ENCODE assay signal across 9 mouse cellular contexts in genomic region chr11:5892151-5892591, GRCm38 (mm10). TPM values are rescaled to one million over a fixed set of nuclear protein-coding genes. Genes with fewer than 3 reads are reported as not detected.
DNase-seq lines count a peak whose midpoint lies in the region; ATAC-seq and TF ChIP-seq lines count a peak whose summit lies in the region.
"Had no signal": no experiment of that assay in that cellular context is flagged by ENCODE, and none has a peak within 500 bp of the region (broad histone marks: within the 10 kb centered on the region; RNA-seq: fewer than 3 reads in every experiment).

No protein-coding gene starts in this region.

- H3K9ac ChIP-seq in CH12.LX (ENCODE audit: insufficient read depth, low read depth): no peak overlapping the region
- peak overlapping the region; percentile 3; the same call in 1 of the 2 replicates for H3K9ac ChIP-seq in heart, embryonic 14.5 days (ENCODE audit: low read length)
- no peak overlapping the region for H3K9ac ChIP-seq in neural tube, embryonic 14.5 days (replicated peaks; ENCODE audit: low read depth, low read length)

- H3K4me2 ChIP-seq in CH12.LX (ENCODE audit: insufficient read depth, low read depth, poor library complexity, severe bottlenecking): 0 out of 2 replicates have a peak overlapping the region, but pooled peaks have one; percentile 14
- H3K4me2 ChIP-seq in heart, embryonic 14.5 days (ENCODE audit: low read length): 0 out of 2 replicates have a peak overlapping the region, but pooled peaks have one; percentile 4
- H3K4me2 ChIP-seq in neural tube, embryonic 14.5 days (ENCODE audit: low read depth, low read length): no peak overlapping the region

- ATAC-seq in heart, embryonic 14.5 days (ENCODE audit: insufficient number of reproducible peaks, insufficient read depth, low FRiP score, low read depth): 0 out of 2 replicates have a peak, but pooled peaks have one; percentile 27
- 0 out of 2 replicates have a peak, but pooled peaks have one; percentile 26 for ATAC-seq in neural tube, embryonic 14.5 days (ENCODE audit: low read depth)
- no peak for ATAC-seq in erythroid progenitor cell, adult 5-6 weeks (replicated peaks; ENCODE audit: low FRiP score, poor library complexity, severe bottlenecking)

- peaks cover 20 to 49% of the 10 kb centered on the region in 2 experiments for H3K4me1 ChIP-seq in CH12.LX (ENCODE audit: control insufficient read depth in 1 of 2, insufficient read depth in 2 of 2)
- H3K4me1 ChIP-seq in heart, embryonic 14.5 days (ENCODE audit: control insufficient read depth in 2 of 2, insufficient read depth in 2 of 2, low read length in 2 of 2): peaks cover 60 to 75% of the 10 kb centered on the region in 2 experiments
- 0 out of 2 replicates have a peak, but pooled peaks cover 3% of the 10 kb centered on the region for H3K4me1 ChIP-seq in neural tube, embryonic 14.5 days (ENCODE audit: control insufficient read depth, insufficient read depth, low read length)

- dilution Hi-C loops in CH12.LX (cut with MboI; ENCODE audit: extremely low pct_ligation_motif_present, extremely low pct_unique_long_range_greater_than_20kb, low sequenced_read_pairs): no loop called here

- no peak for DNase-seq in CH12.LX (ENCODE audit: extremely low read depth)
- DNase-seq in cerebellum, adult 11 months: peak; percentile 63
- DNase-seq in kidney, postnatal 4 days: peak; percentile 70 to 80
- no peak for DNase-seq in urinary bladder, postnatal 36 days (ENCODE audit: low spot score in 2 of 2)
- DNase-seq in retina, embryonic 14.5 days (ENCODE audit: low spot score): no peak

- H3K27ac ChIP-seq in CH12.LX (ENCODE audit: insufficient read depth, low read depth): no peak overlapping the region
- peak overlapping the region; percentile 77 to 86 for H3K27ac ChIP-seq in heart, embryonic 14.5 days (replicated peaks in 1 of 2; ENCODE audit: control insufficient read depth in 1 of 2, insufficient read depth in 1 of 2, low read depth in 2 of 2, low read length in 2 of 2)
- H3K27ac ChIP-seq in neural tube, embryonic 14.5 days (ENCODE audit: low read depth, low read length): no peak overlapping the region

- 14% methylated on average over 8 of the region's 8 CpGs for WGBS in heart, embryonic 14.5 days
- 59% methylated on average over 8 of the region's 8 CpGs for WGBS in neural tube, embryonic 14.5 days

- H3K4me3 ChIP-seq in CH12.LX (replicated peaks in 1 of 3; ENCODE audit: low read depth in 2 of 3, low read length in 2 of 3, poor library complexity in 1 of 3): no peak overlapping the region
- H3K4me3 ChIP-seq in heart, embryonic 14.5 days (ENCODE audit: control insufficient read depth in 1 of 2, insufficient read depth in 1 of 2, low read depth in 1 of 2, low read length in 2 of 2): no peak overlapping the region
- no peak overlapping the region for H3K4me3 ChIP-seq in neural tube, embryonic 14.5 days (ENCODE audit: low read depth, low read length)

- no peaks in the 10 kb centered on the region for H3K79me2 ChIP-seq in CH12.LX (replicated peaks; ENCODE audit: control insufficient read depth, extremely low read depth, insufficient read depth, poor library complexity, severe bottlenecking)

- TF ChIP-seq RAD21 in CH12.LX (IDR thresholded peaks at IDR 0.05; ENCODE audit: low read depth, low read length): no peak

- H3K27me3 ChIP-seq in CH12.LX (replicated peaks): no peaks in the 10 kb centered on the region
- H3K27me3 ChIP-seq in heart, embryonic 14.5 days (ENCODE audit: control insufficient read depth, insufficient read depth, low read length): no peaks in the 10 kb centered on the region
- H3K27me3 ChIP-seq in neural tube, embryonic 14.5 days (ENCODE audit: control insufficient read depth, insufficient read depth, low read length): no peaks in the 10 kb centered on the region

- no peaks in the 10 kb centered on the region for H3K36me3 ChIP-seq in CH12.LX (replicated peaks in 1 of 2; ENCODE audit: control insufficient read depth in 1 of 2, insufficient read depth in 1 of 2, low read length in 1 of 2)
- 0 out of 2 replicates have a peak, but pooled peaks cover 4% of the 10 kb centered on the region for H3K36me3 ChIP-seq in heart, embryonic 14.5 days (ENCODE audit: control insufficient read depth, insufficient read depth, low read length)
- no peaks in the 10 kb centered on the region for H3K36me3 ChIP-seq in neural tube, embryonic 14.5 days (ENCODE audit: control insufficient read depth, insufficient read depth, low read length)

- no peak for TF ChIP-seq CTCF in CH12.LX (conservative IDR thresholded peaks at IDR 0.05 in 1 of 2, IDR thresholded peaks at IDR 0.05 in 1 of 2; ENCODE audit: low read depth in 2 of 2, low read length in 2 of 2)

- no peaks in the 10 kb centered on the region for H3K9me3 ChIP-seq in CH12.LX (replicated peaks; ENCODE audit: low read length)
- no peaks in the 10 kb centered on the region for H3K9me3 ChIP-seq in heart, embryonic 14.5 days (ENCODE audit: control insufficient read depth, low read length)
- H3K9me3 ChIP-seq in neural tube, embryonic 14.5 days (ENCODE audit: control insufficient read depth, low read length): no peaks in the 10 kb centered on the region

- no peak for TF ChIP-seq POLR2A in CH12.LX (IDR thresholded peaks at IDR 0.05; ENCODE audit: low read depth, low read length)

- TF ChIP-seq EP300 in CH12.LX (IDR thresholded peaks at IDR 0.05; ENCODE audit: low read length): peak; percentile 84

- in situ Hi-C loops in CH12.LX (cut with MboI; ENCODE audit: low pct_ligation_motif_present, low pct_unique_long_range_greater_than_20kb, low sequenced_read_pairs): no loop called here

TF ChIP-seq in CH12.LX, 34 proteins besides CTCF, POLR2A, EP300 and RAD21 (continues in another document):
- TF ChIP-seq JUN (IDR thresholded peaks at IDR 0.05; ENCODE audit: insufficient read depth, low read depth, low read length) (peak; percentile 91), JUND (conservative IDR thresholded peaks at IDR 0.05; ENCODE audit: low read depth, low read length) (peak; percentile 43; the same call in 1 of the 2 replicates), POLR2AphosphoS2 (IDR thresholded peaks at IDR 0.05; ENCODE audit: low read depth, low read length) (no peak), UBTF (IDR thresholded peaks at IDR 0.05; ENCODE audit: low read depth, low read length) (no peak), ZKSCAN1 (IDR thresholded peaks at IDR 0.05; ENCODE audit: borderline replicate concordance, low read depth, low read length) (no peak), TBP (conservative IDR thresholded peaks at IDR 0.05; ENCODE audit: low read depth, low read length) (no peak), MEF2A (IDR thresholded peaks at IDR 0.05; ENCODE audit: borderline replicate concordance, low read depth, low read length) (no peak), NRF1 (IDR thresholded peaks at IDR 0.05; ENCODE audit: low read depth, low read length) (no peak), SIN3A (IDR thresholded peaks at IDR 0.05; ENCODE audit: low read length) (no peak), BHLHE40 (IDR thresholded peaks at IDR 0.05; ENCODE audit: low read depth, low read length) (peak; percentile 69), TCF12 (IDR thresholded peaks at IDR 0.05; ENCODE audit: low read depth, low read length) (0 out of 2 replicates have a peak, but pooled peaks have one; percentile 17), PAX5 (IDR thresholded peaks at IDR 0.05; ENCODE audit: low read length) (no peak)

RNA-seq across cellular contexts. Expression of gene Myl7, which starts 6.4 kb away (rescaled TPM):
- total RNA-seq in CH12.LX (2012; rRNA removed) (0.42 TPM in 1 of 2 replicates, not detected in the other), CH12.LX (2014; rRNA removed) (not detected in 2 replicates)
- 0.44 TPM in 1 of 2 replicates, not detected in the other for polyA plus RNA-seq in CH12.LX (2012; ENCODE audit: insufficient read length, low read depth)
- polyA plus RNA-seq in heart, embryonic 14.5 days (2014; fragmentation: Nextera tagmentation; extraction: Ambion mirVana): 5,314 and 7,420 TPM in 2 replicates
- polyA plus RNA-seq in neural tube, embryonic 14.5 days (2014; fragmentation: Nextera tagmentation; extraction: Ambion mirVana): not detected in 2 replicates
- not detected in 2 replicates for total RNA-seq in erythroid progenitor cell, adult 5-6 weeks (2015; ENCODE audit: low replicate concordance)
- total RNA-seq in erythroid progenitor cell, adult 5-6 weeks (2017; ENCODE audit: low replicate concordance): not detected in 2 replicates
- total RNA-seq: adrenal gland, adult 18-20 months had no signal

RNA-seq across cellular contexts. Expression of gene Pold2, which starts 14.1 kb away (rescaled TPM):
- total RNA-seq in CH12.LX (2012; rRNA removed): 285 and 330 TPM in 2 replicates
- total RNA-seq in CH12.LX (2014; rRNA removed): 120 and 136 TPM in 2 replicates
- 205 and 218 TPM in 2 replicates for polyA plus RNA-seq in CH12.LX (2012; ENCODE audit: insufficient read length, low read depth)
- polyA plus RNA-seq in heart, embryonic 14.5 days (2014; fragmentation: Nextera tagmentation; extraction: Ambion mirVana): 77.0 and 86.2 TPM in 2 replicates
- 48.2 and 48.6 TPM in 2 replicates for polyA plus RNA-seq in neural tube, embryonic 14.5 days (2014; fragmentation: Nextera tagmentation; extraction: Ambion mirVana)
- total RNA-seq in erythroid progenitor cell, adult 5-6 weeks (2015; ENCODE audit: low replicate concordance): 23.1 and 38.2 TPM in 2 replicates
- total RNA-seq in erythroid progenitor cell, adult 5-6 weeks (2017; ENCODE audit: low replicate concordance): 14.4 and 14.9 TPM in 2 replicates

RNA-seq across cellular contexts. Expression of gene Aebp1, which starts 30.4 kb away (rescaled TPM):
- total RNA-seq in CH12.LX (2012; rRNA removed) (0.17 and 0.34 TPM in 2 replicates), CH12.LX (2014; rRNA removed) (not detected in 2 replicates)
- 0.87 and 1.4 TPM in 2 replicates for polyA plus RNA-seq in CH12.LX (2012; ENCODE audit: insufficient read length, low read depth)
- polyA plus RNA-seq in heart, embryonic 14.5 days (2014; fragmentation: Nextera tagmentation; extraction: Ambion mirVana): 25.0 and 32.8 TPM in 2 replicates
- polyA plus RNA-seq in neural tube, embryonic 14.5 days (2014; fragmentation: Nextera tagmentation; extraction: Ambion mirVana): 1.7 and 27.4 TPM in 2 replicates
- total RNA-seq in erythroid progenitor cell, adult 5-6 weeks (2015; ENCODE audit: low replicate concordance): 1.3 TPM in 1 of 2 replicates, not detected in the other
- not detected in 2 replicates for total RNA-seq in erythroid progenitor cell, adult 5-6 weeks (2017; ENCODE audit: low replicate concordance)

RNA-seq across cellular contexts. Expression of gene Polm, which starts 54.4 kb away (rescaled TPM):
- total RNA-seq in CH12.LX (2012; rRNA removed) (7.7 and 9.7 TPM in 2 replicates), CH12.LX (2014; rRNA removed) (1.00 and 1.9 TPM in 2 replicates)
- polyA plus RNA-seq in CH12.LX (2012; ENCODE audit: insufficient read length, low read depth): 4.1 TPM in 2 replicates
- polyA plus RNA-seq in heart, embryonic 14.5 days (2014; fragmentation: Nextera tagmentation; extraction: Ambion mirVana): 5.6 and 7.0 TPM in 2 replicates
- 5.1 and 5.2 TPM in 2 replicates for polyA plus RNA-seq in neural tube, embryonic 14.5 days (2014; fragmentation: Nextera tagmentation; extraction: Ambion mirVana)
- 2.5 and 11.2 TPM in 2 replicates for total RNA-seq in erythroid progenitor cell, adult 5-6 weeks (2015; ENCODE audit: low replicate concordance)
- 1.3 and 10.4 TPM in 2 replicates for total RNA-seq in erythroid progenitor cell, adult 5-6 weeks (2017; ENCODE audit: low replicate concordance)

RNA-seq across cellular contexts. Expression of gene Gck, which starts 57.7 kb away (rescaled TPM):
- total RNA-seq in CH12.LX (2012; rRNA removed): 0.63 and 0.68 TPM in 2 replicates
- total RNA-seq in CH12.LX (2014; rRNA removed): 1.0 and 1.2 TPM in 2 replicates
- 1.4 and 2.3 TPM in 2 replicates for polyA plus RNA-seq in CH12.LX (2012; ENCODE audit: insufficient read length, low read depth)
- polyA plus RNA-seq in heart, embryonic 14.5 days (2014; fragmentation: Nextera tagmentation; extraction: Ambion mirVana): 0.39 and 0.65 TPM in 2 replicates
- 1.7 and 3.5 TPM in 2 replicates for polyA plus RNA-seq in neural tube, embryonic 14.5 days (2014; fragmentation: Nextera tagmentation; extraction: Ambion mirVana)
- not detected in 2 replicates for total RNA-seq in erythroid progenitor cell, adult 5-6 weeks (2015; ENCODE audit: low replicate concordance)
- total RNA-seq in erythroid progenitor cell, adult 5-6 weeks (2017; ENCODE audit: low replicate concordance): not detected in 2 replicates

Comparison
In these comparisons a context has a peak if more than half of its experiments do, and no peak if none do; other contexts are left out.
1. DNase-seq: peak in cerebellum, adult 11 months (single experiment) and kidney, postnatal 4 days (2 of 2); none in CH12.LX (single experiment), urinary bladder, postnatal 36 days (0 of 2) and retina, embryonic 14.5 days (single experiment).
2. H3K27ac ChIP-seq: peak in heart, embryonic 14.5 days (2 of 2); none in CH12.LX (single experiment) and neural tube, embryonic 14.5 days (single experiment).
3. RNA of gene Myl7, which starts 6.4 kb away (polyA plus RNA-seq): 5,314 to 7,420 TPM in heart, embryonic 14.5 days; 0.44 TPM in CH12.LX and not detected in neural tube, embryonic 14.5 days; every median in the first group is over 1,000 times any median in the second.